Mouse (Mus musculus) kidney, adult 2 months (tissue): Measurements from ENCODE around the gene Lactb.

Source experiments
- CTCF ChIP-seq: fragments of 200-500 bp; conservative IDR thresholded peaks from 2 replicates; pipeline ENCODE4 v1.5.1; 2011; ENCODE audit warnings: low read depth, mild to moderate bottlenecking, control low read depth, low read length, moderate library complexity, mixed read lengths; ENCODE audit not compliant: insufficient read depth, insufficient read length
- POLR2A ChIP-seq: fragments of 200-500 bp; IDR thresholded peaks from one replicate; pipeline ENCODE4 v1.6.1; 2011; ENCODE audit warnings: low read depth, low read length, control low read depth

DNA sequence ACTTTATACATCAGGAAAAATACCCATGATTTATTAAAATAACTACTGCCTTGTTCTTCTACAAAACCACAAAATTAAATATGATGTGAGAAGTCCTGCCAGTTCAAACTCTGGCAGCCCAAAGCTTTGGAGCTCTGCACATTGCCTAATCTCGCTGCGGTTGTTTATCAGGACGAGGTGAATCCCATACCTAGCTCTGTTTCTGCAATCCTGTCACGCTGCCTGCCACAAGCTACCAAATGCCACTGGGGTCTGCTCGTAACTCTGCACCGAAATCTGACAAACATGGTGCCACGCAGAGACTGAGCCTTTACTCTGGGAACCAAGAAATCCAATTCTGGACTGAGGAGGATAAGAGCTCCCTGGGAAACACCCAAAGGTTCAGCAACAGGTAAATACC, 65.4 kb downstream of the Lactb start:
- no peak for TF ChIP-seq CTCF
- no peak for TF ChIP-seq POLR2A
